Mouse (Mus musculus) brain, embryonic 14.5 days (tissue): ENCODE results near the gene Fam83c.

Source experiments
- CTCF ChIP-seq: fragments of 200-500 bp; IDR thresholded peaks from 2 replicates; pipeline ENCODE4 v1.5.1; 2012; ENCODE audit warnings: inconsistent platforms, mild to moderate bottlenecking, moderate library complexity, borderline replicate concordance; ENCODE audit not compliant: insufficient read depth, insufficient read length; ENCODE audit errors: extremely low read depth
- POLR2A ChIP-seq: fragments of 200-500 bp; IDR thresholded peaks from 2 replicates; pipeline ENCODE4 v1.6.1; 2012; ENCODE audit warnings: mild to moderate bottlenecking, inconsistent platforms, borderline replicate concordance; ENCODE audit not compliant: poor library complexity, insufficient read depth, insufficient read length, severe bottlenecking; ENCODE audit errors: extremely low read depth

DNA sequence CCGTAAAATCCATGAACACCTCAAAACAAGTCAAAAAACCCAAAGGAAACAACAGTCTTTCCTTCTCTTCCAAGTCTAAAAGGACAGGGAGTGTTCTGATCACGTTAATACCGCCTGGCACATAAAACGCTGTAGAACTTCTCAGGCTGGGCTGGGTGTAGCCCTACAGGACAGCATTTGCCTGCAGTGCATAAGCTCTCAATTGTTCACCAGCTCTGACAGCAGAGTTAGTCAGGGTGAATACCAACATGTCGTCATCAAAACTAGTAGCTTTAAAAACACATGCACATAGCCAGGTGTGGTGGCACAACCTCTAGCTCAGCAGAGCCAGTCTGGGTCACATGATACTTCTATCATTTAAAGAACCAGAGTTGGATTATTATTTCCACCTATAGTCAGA is 13.9 kb downstream of the Fam83c start:
- TF ChIP-seq POLR2A (no peak), CTCF (no peak)
